Mouse (Mus musculus) lung, postnatal 36 days (tissue): ENCODE data around the gene Akap3.

Experiments
- DNase-seq: peaks from one replicate; pipeline ENCODE4 v3.0.0; 2022; ENCODE audit warnings: mixed read lengths

Gene Akap3

GRCm38 (mm10) chr6:126852881-126853280 is at the start of gene Akap3:
Gene Akap3, plus strand, starts transcription at chr6:126853098.
- no peak for DNase-seq

- DNase-seq = no peak
Measured at GRCm38 (mm10) chr6:126806783-126807182, 46.1 kb upstream of the Akap3 start.

- peak; percentile 33 for DNase-seq
Measured at GRCm38 (mm10) chr6:126808134-126808533, 44.8 kb upstream of the Akap3 start.

GRCm38 (mm10) chr6:126808561-126808960 is 44.3 kb upstream of the Akap3 start:
- no peak for DNase-seq

GRCm38 (mm10) chr6:126811481-126811880 is 41.4 kb upstream of the Akap3 start:
- DNase-seq = no peak

GRCm38 (mm10) chr6:126815206-126815750 is 37.6 kb upstream of the Akap3 start:
- no peak for DNase-seq

GRCm38 (mm10) chr6:126816338-126816737 is 36.6 kb upstream of the Akap3 start:
- no peak for DNase-seq

GRCm38 (mm10) chr6:126823087-126823486 is 29.8 kb upstream of the Akap3 start:
- DNase-seq = no peak

- no peak for DNase-seq
Measured at GRCm38 (mm10) chr6:126836628-126837027, 16.3 kb upstream of the Akap3 start.

- peak; percentile 97 for DNase-seq
Measured at GRCm38 (mm10) chr6:126848712-126849704, 3.9 kb upstream of the Akap3 start, which contains the start of gene Ndufa9. Gene Ndufa9, minus strand, starts transcription at chr6:126849136.

GRCm38 (mm10) chr6:126877118-126877517 is 24.2 kb downstream of the Akap3 start:
- DNase-seq = no peak

- no peak for DNase-seq
Measured at GRCm38 (mm10) chr6:126907378-126907777, 54.5 kb downstream of the Akap3 start.

- no peak for DNase-seq
Measured at GRCm38 (mm10) chr6:126907876-126908275, 55.0 kb downstream of the Akap3 start.

- no peak for DNase-seq
Measured at GRCm38 (mm10) chr6:126910727-126911126, 57.8 kb downstream of the Akap3 start.

- DNase-seq = no peak
Measured at GRCm38 (mm10) chr6:126914928-126915327, 62.0 kb downstream of the Akap3 start.

GRCm38 (mm10) chr6:126921111-126921881 is 68.4 kb downstream of the Akap3 start, which contains the start of gene Dyrk4:
Gene Dyrk4, minus strand, starts transcription at chr6:126921839.
- peak; percentile 49 for DNase-seq
